Mouse (Mus musculus) heart, adult 11 months (tissue): ENCODE measurements around the gene Wasf1.

ENCODE experiments used
- DNase-seq: peaks from one replicate; pipeline ENCODE4 v3.0.0; 2022

Wasf1 gene

GRCm38 (mm10) chr10:40896656-40897055, 13.4 kb downstream of the Wasf1 start:
- DNase-seq: no peak

- no peak for DNase-seq
These were observed 18.5 kb downstream of the Wasf1 start for GRCm38 (mm10) chr10:40901786-40902185.

DNA sequence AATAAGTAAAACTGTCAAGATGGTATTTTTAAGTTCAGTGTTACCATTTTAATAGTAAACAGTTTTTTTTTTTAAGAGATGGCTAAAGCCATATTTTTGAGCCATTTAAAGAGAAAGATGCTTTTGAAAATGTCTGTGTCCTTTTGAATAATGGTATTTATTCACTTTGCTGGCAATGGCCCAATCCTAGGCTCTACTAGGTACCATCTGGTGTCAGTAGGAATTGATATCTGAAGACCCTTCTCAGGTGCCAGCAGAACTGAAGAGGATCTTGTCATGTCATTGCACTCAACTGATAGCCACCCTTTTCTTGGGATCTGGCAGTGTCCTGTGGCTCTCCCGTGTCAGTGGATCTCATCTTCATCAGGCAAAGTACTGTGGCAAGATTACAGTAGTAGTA, 22.9 kb downstream of the Wasf1 start:
- no peak for DNase-seq

DNA sequence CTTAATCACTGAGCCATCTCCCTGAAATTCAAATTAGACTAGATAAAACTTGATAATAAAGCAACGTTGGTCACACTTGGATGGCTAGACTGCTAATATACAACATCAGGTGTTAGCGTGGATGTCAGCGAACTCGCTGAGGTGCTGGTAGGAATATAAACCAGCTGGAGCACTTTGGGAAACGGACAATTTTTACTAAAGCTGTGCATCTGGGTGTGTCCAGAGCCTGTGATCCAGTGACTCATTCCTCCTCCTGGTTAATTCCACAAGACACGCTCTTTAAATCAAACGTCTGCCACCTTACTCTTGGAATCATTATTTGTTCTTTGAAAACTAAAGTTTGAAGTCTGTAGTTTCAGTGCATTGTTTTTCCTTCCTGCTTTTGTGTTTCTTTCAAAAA, 23.5 kb downstream of the Wasf1 start:
- DNase-seq: no peak

- peak; percentile 50 for DNase-seq
These were observed 25.3 kb downstream of the Wasf1 start for GRCm38 (mm10) chr10:40908580-40908979.

DNA sequence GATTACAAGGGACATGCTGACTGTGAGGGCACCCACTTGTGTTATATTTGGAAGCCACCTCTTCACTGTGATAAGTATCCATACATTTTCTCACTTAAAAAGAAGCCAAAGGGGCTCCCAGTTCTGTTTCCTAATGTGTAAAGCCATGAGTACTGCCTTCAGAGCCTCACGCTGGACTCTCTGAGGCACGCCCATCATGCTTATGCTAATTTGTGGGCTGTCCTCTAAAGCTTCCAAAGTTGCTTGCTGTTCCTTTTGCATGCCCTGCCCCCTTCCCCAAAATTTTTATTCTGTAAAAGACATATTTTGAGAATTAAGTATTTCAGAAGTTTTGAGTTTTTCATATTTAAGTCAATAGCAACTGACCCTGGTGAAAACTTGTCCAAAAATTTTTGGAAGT, 27.5 kb downstream of the Wasf1 start:
- no peak for DNase-seq

- no peak for DNase-seq
These were observed 32.0 kb downstream of the Wasf1 start for GRCm38 (mm10) chr10:40915240-40915639.

DNA sequence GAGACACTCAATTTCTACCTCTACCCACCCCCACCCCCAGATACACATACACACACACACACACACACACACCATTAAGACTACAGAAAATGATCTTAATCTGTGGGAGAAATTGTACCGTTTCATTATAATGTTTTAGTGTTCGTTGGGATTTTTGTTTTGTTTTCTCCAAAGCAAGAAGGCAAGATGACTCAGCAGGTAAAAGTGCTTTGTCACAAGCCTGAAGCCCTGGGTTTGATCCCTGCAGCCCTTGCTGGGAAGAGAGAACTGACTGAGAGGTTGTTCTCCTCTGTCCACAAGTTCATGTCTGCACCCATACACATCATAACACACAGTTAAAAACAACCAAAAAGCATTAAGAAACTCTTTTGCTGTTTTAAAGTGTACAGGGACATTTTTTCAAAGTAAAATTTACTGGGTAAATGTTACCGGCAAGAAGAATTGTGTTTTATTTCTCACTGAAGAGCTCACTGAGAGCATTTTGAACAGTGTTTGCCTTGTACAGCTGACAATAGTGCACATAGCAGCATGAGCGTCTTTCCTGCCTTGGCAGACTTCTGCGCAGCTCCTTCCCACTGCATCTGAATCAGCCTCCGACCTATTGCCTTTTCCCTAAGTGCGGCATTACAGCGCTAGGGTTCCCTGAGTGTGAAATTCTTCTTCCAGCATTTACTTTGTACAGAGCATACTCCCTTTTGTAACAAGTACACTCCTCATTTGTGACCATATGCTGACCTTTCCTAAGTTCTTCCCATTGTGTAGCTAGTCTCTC, 35.6 kb downstream of the Wasf1 start:
- peak; percentile 14 for DNase-seq

DNA sequence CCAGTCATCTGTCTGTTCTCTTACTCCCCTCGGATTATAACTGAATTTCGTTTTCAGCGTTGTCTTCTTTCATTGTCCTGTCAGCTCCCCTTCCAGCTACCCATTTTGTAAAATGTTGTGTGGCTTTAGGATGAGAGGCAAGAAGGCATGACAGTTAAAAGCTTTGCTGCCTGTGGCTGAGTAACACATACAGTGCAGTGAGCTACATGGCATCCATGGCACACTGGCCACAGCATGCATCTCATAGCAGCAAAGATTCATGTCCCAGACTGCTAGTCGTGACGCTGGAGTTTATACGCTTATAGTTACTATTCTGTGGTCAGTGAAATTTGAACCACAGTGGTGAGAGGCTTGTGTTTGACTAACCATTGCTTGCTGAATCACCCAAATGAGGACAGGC, 36.2 kb downstream of the Wasf1 start:
- peak; percentile 56 for DNase-seq

GRCm38 (mm10) chr10:40932995-40933394, 49.7 kb downstream of the Wasf1 start:
- peak; percentile 46 for DNase-seq

DNA sequence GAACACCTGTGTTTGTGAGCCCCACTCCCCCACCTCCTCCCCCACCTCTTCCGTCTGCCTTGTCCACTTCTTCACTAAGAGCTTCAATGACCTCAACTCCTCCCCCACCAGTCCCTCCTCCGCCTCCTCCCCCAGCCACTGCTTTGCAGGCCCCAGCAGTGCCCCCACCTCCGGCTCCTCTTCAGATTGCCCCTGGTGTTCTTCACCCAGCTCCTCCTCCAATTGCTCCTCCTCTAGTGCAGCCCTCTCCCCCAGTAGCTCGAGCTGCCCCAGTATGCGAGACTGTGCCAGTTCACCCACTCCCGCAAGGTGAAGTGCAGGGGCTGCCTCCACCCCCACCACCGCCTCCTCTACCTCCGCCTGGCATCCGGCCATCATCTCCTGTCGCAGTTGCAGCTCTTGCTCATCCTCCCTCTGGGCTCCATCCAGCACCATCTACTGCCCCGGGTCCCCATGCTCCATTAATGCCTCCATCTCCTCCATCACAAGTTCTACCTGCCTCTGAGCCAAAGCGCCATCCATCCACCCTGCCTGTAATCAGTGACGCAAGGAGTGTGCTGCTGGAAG, 53.0 kb downstream of the Wasf1 start:
- DNase-seq: peak; percentile 76

DNA sequence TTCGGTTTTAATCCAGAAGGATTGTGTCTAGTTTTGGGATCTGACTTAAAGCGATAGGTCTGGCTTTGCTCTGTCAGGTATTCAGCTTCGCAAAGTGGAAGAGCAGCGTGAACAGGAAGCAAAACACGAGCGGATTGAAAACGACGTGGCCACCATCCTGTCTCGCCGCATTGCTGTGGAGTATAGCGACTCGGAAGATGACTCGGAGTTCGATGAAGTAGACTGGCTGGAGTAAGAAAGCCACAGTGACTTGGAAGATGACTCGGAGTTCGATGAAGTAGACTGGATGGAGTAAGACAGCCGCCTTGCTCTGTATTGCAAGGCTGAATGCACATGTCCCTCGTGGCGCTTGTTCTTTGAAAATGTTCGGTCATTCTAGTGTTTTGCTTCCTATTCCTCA, 54.3 kb downstream of the Wasf1 start:
- DNase-seq: peak; percentile 61

GRCm38 (mm10) chr10:40942688-40943087, 59.4 kb downstream of the Wasf1 start:
- DNase-seq: no peak

DNA sequence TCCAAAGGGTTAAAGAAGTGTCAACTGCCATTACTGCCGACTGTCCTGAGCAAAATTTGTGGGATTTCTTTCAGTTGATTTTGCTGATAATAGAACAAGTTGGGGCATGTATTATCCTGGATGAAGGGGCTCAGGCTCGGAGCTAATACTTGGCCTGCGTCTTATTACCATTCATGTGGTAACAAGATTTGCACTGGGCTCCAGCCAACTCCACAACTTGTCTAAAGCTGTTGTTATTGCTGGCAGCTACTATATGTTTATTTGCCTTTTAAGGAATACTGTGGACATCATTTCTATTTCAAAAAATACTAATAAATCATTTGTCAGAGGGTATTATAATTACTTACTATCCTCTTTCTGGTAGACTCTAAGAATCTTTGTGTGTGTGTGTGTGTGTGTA, 66.9 kb downstream of the Wasf1 start:
- DNase-seq: peak; percentile 61

GRCm38 (mm10) chr10:40956206-40956605, 72.9 kb downstream of the Wasf1 start:
- no peak for DNase-seq

- peak; percentile 16 for DNase-seq
These were observed 78.1 kb downstream of the Wasf1 start for GRCm38 (mm10) chr10:40961365-40961764.

GRCm38 (mm10) chr10:40962008-40962407, 78.7 kb downstream of the Wasf1 start:
- DNase-seq: peak; percentile 42

- DNase-seq: peak; percentile 14
These were observed 81.3 kb downstream of the Wasf1 start for GRCm38 (mm10) chr10:40964546-40964945.

DNA sequence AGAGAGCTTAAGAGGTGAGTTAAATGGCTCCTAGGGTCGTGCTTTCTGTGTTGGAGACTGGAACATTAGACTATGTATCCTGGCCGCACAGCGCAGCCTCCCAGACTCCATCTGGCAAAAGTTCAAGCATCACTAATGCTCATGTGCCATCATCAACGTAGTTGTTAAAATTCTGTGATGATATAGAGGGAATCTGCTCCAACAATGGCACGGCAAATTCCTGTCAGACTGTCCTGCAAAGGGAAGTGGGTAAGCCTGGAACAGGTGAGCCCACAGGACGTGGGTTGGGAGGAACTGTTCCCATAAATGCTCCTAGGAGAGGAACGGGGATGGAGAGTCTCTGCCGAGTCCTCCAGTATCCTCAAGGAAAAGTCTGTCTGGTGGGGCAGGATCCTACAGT, 85.3 kb downstream of the Wasf1 start:
- DNase-seq: peak; percentile 58

DNA sequence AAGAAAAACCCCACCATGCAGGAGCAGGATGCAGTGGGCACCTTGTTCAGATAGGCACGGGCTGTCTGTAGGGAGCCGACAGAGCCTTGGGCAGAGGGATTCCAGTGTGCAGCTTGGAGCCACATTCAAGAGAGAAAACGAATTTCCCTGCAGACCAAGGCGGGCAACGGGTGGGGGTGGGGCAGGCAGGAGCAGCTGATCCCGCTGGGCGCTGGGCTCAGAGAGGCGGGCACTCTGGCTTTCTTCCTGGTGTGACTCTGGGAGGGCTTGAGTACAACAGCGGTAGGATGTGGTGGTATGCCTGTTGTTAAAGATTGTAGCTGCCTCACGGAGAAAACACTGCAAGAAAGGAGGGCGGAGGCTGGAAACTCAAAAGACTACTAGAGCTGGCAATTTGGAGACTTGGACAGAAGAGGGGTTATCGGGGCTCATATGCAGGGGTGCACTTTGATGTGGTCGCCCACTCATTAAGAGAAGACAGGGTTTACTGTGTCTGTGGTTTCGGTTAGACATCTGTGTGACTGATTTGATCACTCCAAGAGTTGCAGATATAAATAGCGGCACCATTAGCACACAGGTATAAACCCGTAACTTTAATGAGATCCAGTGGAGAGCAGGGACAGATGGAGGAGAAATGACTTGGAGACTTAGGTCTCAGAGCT, 86.2 kb downstream of the Wasf1 start:
- peak; percentile 72 for DNase-seq

DNA sequence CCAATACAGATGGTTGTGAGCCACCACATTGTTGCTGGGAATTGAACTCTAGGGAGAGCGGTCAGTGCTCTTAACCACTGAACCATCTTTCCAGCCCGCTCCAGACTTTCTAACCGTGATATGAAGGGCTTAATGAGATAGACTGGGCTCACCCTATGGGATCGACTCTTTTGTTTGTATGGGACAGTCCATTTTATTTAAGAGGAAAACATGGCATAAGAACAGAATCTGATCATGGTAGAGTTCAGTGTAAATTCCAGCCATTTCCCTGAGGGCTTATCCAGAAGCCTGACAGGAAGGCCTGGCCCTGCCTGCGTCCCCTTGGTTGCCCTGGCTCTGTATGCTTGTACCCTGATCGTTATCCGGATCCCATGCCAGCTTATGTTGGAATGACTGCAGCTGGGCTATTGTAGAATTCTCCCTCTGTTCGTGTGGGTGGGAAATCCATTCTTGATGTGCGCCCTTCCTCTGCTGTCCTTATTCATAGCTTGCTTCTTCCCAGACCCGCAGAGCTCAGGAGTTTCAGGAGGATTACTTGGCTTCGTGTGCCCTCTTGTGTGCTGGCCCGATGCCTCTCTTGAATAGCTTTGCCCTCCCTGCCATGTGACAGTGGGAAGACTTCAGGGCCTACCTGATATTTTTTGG, 87.4 kb downstream of the Wasf1 start:
- DNase-seq: peak; percentile 55

DNA sequence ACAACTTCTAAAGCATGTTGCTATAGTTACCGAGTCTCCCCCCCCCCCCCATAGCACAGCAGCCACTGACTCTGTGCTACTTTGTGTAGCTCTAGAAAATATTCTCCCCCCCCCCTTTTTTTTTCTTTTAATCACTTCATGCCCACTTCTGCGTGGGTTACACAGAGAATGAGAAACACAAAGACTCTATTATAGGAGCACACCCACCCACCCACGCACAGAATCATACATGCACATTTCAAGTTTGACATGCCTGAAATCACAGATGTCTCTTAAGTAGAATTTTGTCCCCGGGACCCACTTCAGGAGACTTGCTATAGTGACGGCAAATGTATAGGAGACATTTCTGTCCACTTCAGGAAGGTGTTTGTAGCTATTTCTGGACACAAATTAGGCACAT, 88.0 kb downstream of the Wasf1 start:
- peak; percentile 18 for DNase-seq

DNA sequence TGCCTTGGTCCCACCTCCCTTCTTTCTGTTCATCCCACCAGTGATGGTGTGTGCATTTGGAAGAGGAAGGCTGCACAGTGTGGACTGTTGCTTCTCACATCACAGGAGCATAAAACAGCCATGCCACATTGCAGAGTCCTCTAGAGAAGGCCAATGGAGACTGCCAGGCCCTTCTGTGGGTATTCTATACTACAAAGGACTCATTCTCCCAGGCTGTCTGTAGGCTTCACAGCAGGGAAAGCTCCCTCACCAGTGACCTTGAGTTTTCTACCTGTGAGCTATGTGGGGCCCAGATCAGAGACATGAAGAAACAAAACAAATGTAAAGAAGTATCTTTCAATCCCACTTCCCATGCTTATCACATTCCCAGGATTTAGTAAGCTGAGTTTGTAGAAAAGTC, 100.5 kb downstream of the Wasf1 start:
- peak; percentile 63 for DNase-seq

- DNase-seq: peak; percentile 29
These were observed 101.3 kb downstream of the Wasf1 start for GRCm38 (mm10) chr10:40984600-40984999.
